Mouse (Mus musculus) G1E (cell line): Measurements from ENCODE around the gene Gm6367. TPM values are rescaled to one million over a fixed set of nuclear protein-coding genes. Genes with fewer than 3 reads are reported as not detected.
"Not testable (repeated sequence)": the region's sequence is repeated elsewhere in the genome, so short reads cannot be mapped to it uniquely, and the experiment has no call there.

ENCODE experiments used
- ATAC-seq: 2 replicates; pipeline ENCODE4 v1.8.0; 2016; ENCODE audit warnings: mild to moderate bottlenecking; ENCODE audit not compliant: insufficient number of reproducible peaks, poor library complexity, low FRiP score, severe bottlenecking; ENCODE audit errors: extremely low read depth
- DNase-seq: peaks from one replicate; pipeline ENCODE4 v3.0.0; 2012; ENCODE audit warnings: low spot score
- H3K27me3 ChIP-seq: 2 replicates; pipeline ENCODE4 v1.6.1; 2012; ENCODE audit warnings: mild to moderate bottlenecking, low read length, inconsistent platforms; ENCODE audit not compliant: insufficient read depth
- H3K36me3 ChIP-seq: replicated peaks from 2 replicates; pipeline ENCODE3; 2012; ENCODE audit warnings: mild to moderate bottlenecking, inconsistent platforms
- H3K4me1 ChIP-seq: 2 replicates; pipeline ENCODE4 v1.6.1; 2012; ENCODE audit warnings: low read depth, low read length, inconsistent platforms, mixed read lengths; ENCODE audit not compliant: insufficient read depth
- H3K4me3 ChIP-seq: 2 replicates; pipeline ENCODE4 v1.5.1; 2012; ENCODE audit warnings: low read depth, mild to moderate bottlenecking, inconsistent platforms, low read length, moderate library complexity, mixed read lengths
- H3K9me3 ChIP-seq: replicated peaks from 2 replicates; pipeline ENCODE4 v1.6.1; 2012; ENCODE audit warnings: inconsistent platforms
- polyA plus RNA-seq: library from polyadenylated mRNA; stranded (reverse); fragments of >175 nt; gene quantifications from 2 replicates; pipeline ENCODE4 v1.2.3, GENCODE M21; 2012
- total RNA-seq, 2 experiments: library from RNA; stranded (forward) in 1 of 2; stranded (reverse) in 1 of 2; fragments of 200-1000 nt in 1 of 2; fragments of >200 nt in 1 of 2; fragmentation: Nextera tagmentation in 1 of 2; gene quantifications; 2 replicates each; pipeline ENCODE4 v1.2.3; 2014 to 2017

The Gm6367 gene
- total RNA-seq (2014; fragmentation: Nextera tagmentation), result not detected in 2 replicates
- total RNA-seq (2017), result not detected in 2 replicates
- not detected in 2 replicates for polyA plus RNA-seq

GRCm38 (mm10) chr5:94988326-94988725, at the start of gene Gm6367:
Gm6367 (plus strand) TSS chr5:94988626.
- H3K4me3 ChIP-seq, ATAC-seq, H3K9me3 ChIP-seq, H3K27me3 ChIP-seq, H3K36me3 ChIP-seq, DNase-seq, H3K4me1 ChIP-seq: not testable (repeated sequence)

Other genes with a start within 250 kb of the Gm6367 start
- gene Gm3183, start 123.2 kb upstream of the Gm6367 start, total RNA-seq (2014; fragmentation: Nextera tagmentation), result not detected in 2 replicates
- 0.22 TPM in 1 of 2 replicates, not detected in the other for gene Gm3183, start 123.2 kb upstream of the Gm6367 start, total RNA-seq (2017)
- gene Gm3183, start 123.2 kb upstream of the Gm6367 start, polyA plus RNA-seq, result not detected in 2 replicates
- gene Gm7942, start 118.3 kb downstream of the Gm6367 start, total RNA-seq (2014; fragmentation: Nextera tagmentation), result not detected in 2 replicates
- gene Gm7942, start 118.3 kb downstream of the Gm6367 start, total RNA-seq (2017), result not detected in 2 replicates
- not detected in 2 replicates for gene Gm7942, start 118.3 kb downstream of the Gm6367 start, polyA plus RNA-seq
- not detected in 2 replicates for gene Gm16513, start 194.0 kb downstream of the Gm6367 start, total RNA-seq (2014; fragmentation: Nextera tagmentation)
- 0.12 and 0.55 TPM in 2 replicates for gene Gm16513, start 194.0 kb downstream of the Gm6367 start, total RNA-seq (2017)
- not detected in 2 replicates for gene Gm16513, start 194.0 kb downstream of the Gm6367 start, polyA plus RNA-seq